Mouse (Mus musculus): Measurements from ENCODE around the gene Lhpp. TPM values are rescaled to one million over a fixed set of nuclear protein-coding genes. Genes with fewer than 3 reads are reported as not detected.

Gene Lhpp
- polyA plus RNA-seq, 1 experiment from 2014 or later = 20.4 TPM

DNA sequence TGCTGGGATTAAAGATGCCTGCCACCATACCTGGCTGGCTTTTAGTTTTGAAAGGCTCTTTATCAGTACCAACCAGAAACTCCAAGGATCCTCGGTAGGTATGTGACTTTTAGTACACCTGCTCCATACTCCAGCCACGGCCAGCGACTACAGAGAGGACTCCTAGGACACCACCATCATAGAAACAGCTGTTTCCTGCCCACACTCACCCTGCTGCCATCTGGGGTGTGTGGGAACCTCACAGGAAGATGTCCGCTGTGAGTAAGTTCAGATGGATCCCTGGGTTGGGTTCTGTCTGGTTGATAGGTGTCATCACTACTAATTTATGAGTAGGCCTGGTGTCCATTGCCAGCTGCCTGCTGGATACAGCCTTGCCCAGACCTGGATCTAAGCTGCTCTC is 88.3 kb downstream of the Lhpp start:
- Histone ChIP-seq H3K36me3 (ENCODE audit: control insufficient read depth, insufficient read depth, low read length) (no peaks in the 10 kb centered on the region), H3K4me1 (replicated peaks; ENCODE audit: control insufficient read depth, insufficient read depth, low read length) (no peaks in the 10 kb centered on the region), H3K4me3 (ENCODE audit: low read depth, low read length) (no peak overlapping the region), H3K27me3 (ENCODE audit: control insufficient read depth, insufficient read depth, low read length) (no peaks in the 10 kb centered on the region), H3K9me3 (ENCODE audit: control insufficient read depth, low read length) (no peaks in the 10 kb centered on the region), H3K4me2 (replicated peaks; ENCODE audit: low read depth, low read length) (no peak overlapping the region), H3K27ac (ENCODE audit: low read depth, low read length) (no peak overlapping the region), H3K9ac (ENCODE audit: low read depth, low read length) (no peak overlapping the region)
- DNase-seq (ENCODE audit: low spot score) (no peak), ATAC-seq (ENCODE audit: low FRiP score) (no peak)
- 90% methylated on average over 4 of the region's 4 CpGs for WGBS

DNA sequence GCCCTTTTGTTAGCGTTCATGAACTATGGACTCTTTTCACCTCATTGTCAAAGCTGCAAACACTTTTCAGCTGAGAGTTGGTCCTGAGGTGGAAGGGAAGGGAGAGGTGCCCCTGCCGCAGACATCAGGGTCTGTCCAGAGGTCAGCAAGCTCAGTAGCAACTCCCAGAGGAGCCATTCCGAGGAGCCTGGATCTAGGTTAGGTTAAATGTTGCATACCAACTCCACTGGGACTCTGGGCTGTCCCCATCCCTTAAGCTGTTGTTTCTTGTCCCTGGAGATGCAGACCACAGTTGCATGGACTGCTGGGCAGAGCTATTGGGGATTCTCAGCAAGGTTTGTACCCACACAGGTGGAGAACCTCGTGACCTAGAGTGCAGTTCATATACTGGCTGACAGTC is 88.7 kb downstream of the Lhpp start:
- Histone ChIP-seq H3K27me3 (ENCODE audit: control insufficient read depth, insufficient read depth, low read length) (no peaks in the 10 kb centered on the region), H3K4me3 (ENCODE audit: low read depth, low read length) (no peak overlapping the region), H3K27ac (ENCODE audit: low read depth, low read length) (no peak overlapping the region), H3K36me3 (ENCODE audit: control insufficient read depth, insufficient read depth, low read length) (no peaks in the 10 kb centered on the region), H3K4me1 (replicated peaks; ENCODE audit: control insufficient read depth, insufficient read depth, low read length) (no peaks in the 10 kb centered on the region), H3K4me2 (replicated peaks; ENCODE audit: low read depth, low read length) (no peak overlapping the region), H3K9ac (ENCODE audit: low read depth, low read length) (no peak overlapping the region), H3K9me3 (ENCODE audit: control insufficient read depth, low read length) (no peaks in the 10 kb centered on the region)
- DNase-seq (ENCODE audit: low spot score) (no peak), ATAC-seq (ENCODE audit: low FRiP score) (no peak)
- 64% methylated on average over 4 of the region's 4 CpGs for WGBS

- Histone ChIP-seq H3K9ac (ENCODE audit: low read depth, low read length) (no peak overlapping the region), H3K4me2 (replicated peaks; ENCODE audit: low read depth, low read length) (no peak overlapping the region), H3K9me3 (ENCODE audit: control insufficient read depth, low read length) (no peaks in the 10 kb centered on the region), H3K36me3 (ENCODE audit: control insufficient read depth, insufficient read depth, low read length) (no peaks in the 10 kb centered on the region), H3K4me1 (replicated peaks; ENCODE audit: control insufficient read depth, insufficient read depth, low read length) (no peaks in the 10 kb centered on the region), H3K27me3 (ENCODE audit: control insufficient read depth, insufficient read depth, low read length) (no peaks in the 10 kb centered on the region), H3K27ac (ENCODE audit: low read depth, low read length) (no peak overlapping the region), H3K4me3 (ENCODE audit: low read depth, low read length) (no peak overlapping the region)
- DNase-seq (ENCODE audit: low spot score) = no peak
- ATAC-seq (ENCODE audit: low FRiP score) = no peak
Measured at GRCm38 (mm10) chr7:132699639-132700038, 89.2 kb downstream of the Lhpp start.

GRCm38 (mm10) chr7:132700107-132700506 is 89.7 kb downstream of the Lhpp start:
- Histone ChIP-seq H3K27ac (ENCODE audit: low read depth, low read length) (no peak overlapping the region), H3K4me2 (replicated peaks; ENCODE audit: low read depth, low read length) (no peak overlapping the region), H3K4me3 (ENCODE audit: low read depth, low read length) (no peak overlapping the region), H3K27me3 (ENCODE audit: control insufficient read depth, insufficient read depth, low read length) (no peaks in the 10 kb centered on the region), H3K36me3 (ENCODE audit: control insufficient read depth, insufficient read depth, low read length) (no peaks in the 10 kb centered on the region), H3K9me3 (ENCODE audit: control insufficient read depth, low read length) (no peaks in the 10 kb centered on the region), H3K4me1 (replicated peaks; ENCODE audit: control insufficient read depth, insufficient read depth, low read length) (no peaks in the 10 kb centered on the region), H3K9ac (ENCODE audit: low read depth, low read length) (no peak overlapping the region)
- WGBS = 83% methylated on average over 4 of the region's 4 CpGs
- no peak for DNase-seq (ENCODE audit: low spot score)
- no peak for ATAC-seq (ENCODE audit: low FRiP score)

DNA sequence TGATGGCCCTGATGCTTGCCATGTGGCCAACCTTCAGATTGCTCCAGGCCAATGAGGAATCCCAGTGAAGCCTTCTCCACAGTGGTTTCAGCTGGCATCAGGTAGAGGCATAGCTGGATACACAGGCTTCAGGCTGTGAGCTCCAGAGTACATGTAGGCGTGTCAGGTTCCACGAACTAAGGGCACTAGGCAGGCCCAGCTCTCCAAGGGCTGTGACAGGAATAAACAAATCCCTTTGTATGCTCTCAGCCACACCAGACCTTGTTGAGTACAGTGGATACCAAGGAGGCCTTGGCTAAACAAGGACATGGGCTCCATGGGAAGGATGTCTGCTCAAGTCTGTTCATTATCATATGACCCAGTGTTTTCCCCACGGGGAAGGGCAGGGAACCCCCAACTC is 91.0 kb downstream of the Lhpp start:
- no peak for ATAC-seq (ENCODE audit: low FRiP score)
- no peak for DNase-seq (ENCODE audit: low spot score)
- Histone ChIP-seq H3K36me3 (ENCODE audit: control insufficient read depth, insufficient read depth, low read length) (no peaks in the 10 kb centered on the region), H3K9me3 (ENCODE audit: control insufficient read depth, low read length) (no peaks in the 10 kb centered on the region), H3K4me3 (ENCODE audit: low read depth, low read length) (no peak overlapping the region), H3K4me1 (replicated peaks; ENCODE audit: control insufficient read depth, insufficient read depth, low read length) (no peaks in the 10 kb centered on the region), H3K4me2 (replicated peaks; ENCODE audit: low read depth, low read length) (no peak overlapping the region), H3K9ac (ENCODE audit: low read depth, low read length) (no peak overlapping the region), H3K27me3 (ENCODE audit: control insufficient read depth, insufficient read depth, low read length) (no peaks in the 10 kb centered on the region), H3K27ac (ENCODE audit: low read depth, low read length) (no peak overlapping the region)
- WGBS = 86% methylated on average over 3 of the region's 3 CpGs

GRCm38 (mm10) chr7:132702024-132702423 is 91.6 kb downstream of the Lhpp start:
- WGBS = 79% methylated on average over 3 of the region's 3 CpGs

DNA sequence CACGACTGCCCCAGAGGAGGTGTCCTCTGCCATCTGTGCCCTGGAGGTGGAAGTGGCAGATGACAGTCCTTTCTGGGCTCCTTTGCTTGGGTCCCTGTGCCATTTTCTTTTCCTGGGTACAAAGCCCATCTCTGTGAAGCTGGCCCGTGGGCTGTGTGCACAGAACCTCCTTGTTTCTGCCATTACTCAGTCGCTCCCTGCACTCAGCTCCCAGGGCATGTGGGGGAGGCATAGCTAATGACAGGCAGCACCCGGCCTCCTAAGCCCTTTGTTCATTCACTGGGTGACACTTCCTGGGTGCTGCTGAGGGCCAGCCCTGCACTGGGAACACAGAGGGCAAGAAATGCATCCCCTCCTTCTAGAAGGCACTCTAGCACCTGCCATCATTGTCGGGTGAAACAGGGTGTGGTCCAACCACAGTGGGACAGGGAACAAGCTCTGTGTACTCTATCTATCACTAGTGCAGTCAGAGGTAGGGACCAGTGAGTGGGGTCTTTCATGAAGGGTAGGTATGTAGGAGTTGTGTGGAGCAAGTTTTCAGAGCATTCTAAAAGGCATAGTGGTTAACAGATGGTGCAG is 92.1 kb downstream of the Lhpp start:
- no peak overlapping the region for H3K4me3 ChIP-seq (ENCODE audit: low read depth, low read length)
- H3K36me3 ChIP-seq (ENCODE audit: control insufficient read depth, insufficient read depth, low read length) = no peaks in the 10 kb centered on the region
- no peaks in the 10 kb centered on the region for H3K9me3 ChIP-seq (ENCODE audit: control insufficient read depth, low read length)
- no peak overlapping the region for H3K9ac ChIP-seq (ENCODE audit: low read depth, low read length)
- ATAC-seq (ENCODE audit: low FRiP score) (no peak), DNase-seq (ENCODE audit: low spot score) (no peak)
- 83% methylated on average over 5 of the region's 5 CpGs for WGBS
- no peaks in the 10 kb centered on the region for H3K27me3 ChIP-seq (ENCODE audit: control insufficient read depth, insufficient read depth, low read length)
- H3K4me2 ChIP-seq (replicated peaks; ENCODE audit: low read depth, low read length) = no peak overlapping the region
- no peaks in the 10 kb centered on the region for H3K4me1 ChIP-seq (replicated peaks; ENCODE audit: control insufficient read depth, insufficient read depth, low read length)
- no peak overlapping the region for H3K27ac ChIP-seq (ENCODE audit: low read depth, low read length)

More at GRCm38 (mm10) chr7:132702024-132702423, 91.6 kb downstream of the Lhpp start:
- H3K36me3 ChIP-seq (ENCODE audit: control insufficient read depth, insufficient read depth, low read length) = no peaks in the 10 kb centered on the region
- no peak for DNase-seq (ENCODE audit: low spot score)
- ATAC-seq (ENCODE audit: low FRiP score) = no peak
- no peak overlapping the region for H3K4me2 ChIP-seq (replicated peaks; ENCODE audit: low read depth, low read length)
- H3K27ac ChIP-seq (ENCODE audit: low read depth, low read length) = no peak overlapping the region
- H3K27me3 ChIP-seq (ENCODE audit: control insufficient read depth, insufficient read depth, low read length) = no peaks in the 10 kb centered on the region
- no peak overlapping the region for H3K9ac ChIP-seq (ENCODE audit: low read depth, low read length)
- H3K9me3 ChIP-seq (ENCODE audit: control insufficient read depth, low read length) = no peaks in the 10 kb centered on the region
- no peak overlapping the region for H3K4me3 ChIP-seq (ENCODE audit: low read depth, low read length)
- H3K4me1 ChIP-seq (replicated peaks; ENCODE audit: control insufficient read depth, insufficient read depth, low read length) = no peaks in the 10 kb centered on the region

DNA sequence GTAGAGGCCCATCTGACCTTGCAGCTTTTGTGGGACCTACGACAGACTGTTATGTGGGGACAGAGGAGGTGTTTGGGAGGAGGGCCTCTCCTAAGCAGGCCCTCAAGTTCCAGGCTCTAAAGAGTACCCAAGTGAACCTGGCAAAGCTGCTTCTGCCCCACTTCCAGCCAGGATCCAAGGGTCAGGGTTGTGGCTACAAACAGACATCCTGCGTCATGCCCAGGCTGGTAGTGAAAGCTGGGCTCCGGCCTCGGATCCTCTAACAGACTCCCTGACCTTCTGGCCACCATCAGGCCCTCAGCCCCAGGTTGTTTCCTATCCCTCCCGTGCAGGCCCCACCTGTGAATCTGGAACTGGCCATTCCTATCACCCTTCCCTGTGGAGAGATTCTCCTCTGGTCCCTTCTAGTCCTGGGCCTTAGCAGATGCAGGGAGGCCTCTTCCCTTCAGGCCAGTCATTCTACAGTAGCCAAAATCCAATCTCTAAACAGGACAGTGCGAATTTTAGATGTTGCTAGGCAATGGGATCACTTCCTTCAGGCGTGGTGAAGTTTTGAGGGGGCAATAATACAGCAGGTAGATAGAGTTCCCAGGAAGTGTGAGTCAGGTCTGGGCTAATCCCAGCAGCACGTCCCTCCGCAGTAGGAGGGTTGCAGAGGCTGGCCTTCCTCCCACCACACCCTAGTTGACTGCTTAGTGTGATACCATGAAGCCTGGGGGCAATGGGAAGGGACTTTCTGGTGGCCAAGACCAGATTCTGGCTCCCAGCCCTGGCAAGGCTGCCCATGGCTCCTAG is 93.3 kb downstream of the Lhpp start:
- H3K4me3 ChIP-seq (ENCODE audit: low read depth, low read length) = no peak overlapping the region
- H3K9ac ChIP-seq (ENCODE audit: low read depth, low read length) = no peak overlapping the region
- H3K9me3 ChIP-seq (ENCODE audit: control insufficient read depth, low read length) = no peaks in the 10 kb centered on the region
- no peaks in the 10 kb centered on the region for H3K27me3 ChIP-seq (ENCODE audit: control insufficient read depth, insufficient read depth, low read length)
- ATAC-seq (ENCODE audit: low FRiP score) (no peak), DNase-seq (ENCODE audit: low spot score) (no peak)
- WGBS = 93% methylated on average over 9 of the region's 9 CpGs
- H3K4me2 ChIP-seq (replicated peaks; ENCODE audit: low read depth, low read length) = no peak overlapping the region
- no peaks in the 10 kb centered on the region for H3K4me1 ChIP-seq (replicated peaks; ENCODE audit: control insufficient read depth, insufficient read depth, low read length)
- H3K27ac ChIP-seq (ENCODE audit: low read depth, low read length) = no peak overlapping the region
- no peaks in the 10 kb centered on the region for H3K36me3 ChIP-seq (ENCODE audit: control insufficient read depth, insufficient read depth, low read length)

- 89% methylated on average over 8 of the region's 8 CpGs for WGBS
- Histone ChIP-seq H3K9ac (ENCODE audit: low read depth, low read length) (no peak overlapping the region), H3K36me3 (ENCODE audit: control insufficient read depth, insufficient read depth, low read length) (no peaks in the 10 kb centered on the region), H3K27me3 (ENCODE audit: control insufficient read depth, insufficient read depth, low read length) (no peaks in the 10 kb centered on the region), H3K9me3 (ENCODE audit: control insufficient read depth, low read length) (no peaks in the 10 kb centered on the region), H3K4me1 (replicated peaks; ENCODE audit: control insufficient read depth, insufficient read depth, low read length) (no peaks in the 10 kb centered on the region), H3K27ac (ENCODE audit: low read depth, low read length) (no peak overlapping the region), H3K4me3 (ENCODE audit: low read depth, low read length) (no peak overlapping the region), H3K4me2 (replicated peaks; ENCODE audit: low read depth, low read length) (no peak overlapping the region)
- DNase-seq (ENCODE audit: low spot score) (no peak), ATAC-seq (ENCODE audit: low FRiP score) (no peak)
Measured at GRCm38 (mm10) chr7:132704310-132704875, 94.0 kb downstream of the Lhpp start.
